Mouse (Mus musculus): ENCODE measurements around the gene Iqsec1.

GRCm38 (mm10) chr6:90987561-90988298 is 755 bp downstream of the Iqsec1 start:
- no peak for TF ChIP-seq GATA1 (IDR thresholded peaks at IDR 0.05; ENCODE audit: borderline replicate concordance, low read length)
- no peak for TF ChIP-seq FLI1 (IDR thresholded peaks at IDR 0.05; ENCODE audit: low read length)

Data from megakaryocyte, embryonic 14.5 days (primary cell).